Mouse (Mus musculus): ENCODE data around the gene Fam13c.

DNA sequence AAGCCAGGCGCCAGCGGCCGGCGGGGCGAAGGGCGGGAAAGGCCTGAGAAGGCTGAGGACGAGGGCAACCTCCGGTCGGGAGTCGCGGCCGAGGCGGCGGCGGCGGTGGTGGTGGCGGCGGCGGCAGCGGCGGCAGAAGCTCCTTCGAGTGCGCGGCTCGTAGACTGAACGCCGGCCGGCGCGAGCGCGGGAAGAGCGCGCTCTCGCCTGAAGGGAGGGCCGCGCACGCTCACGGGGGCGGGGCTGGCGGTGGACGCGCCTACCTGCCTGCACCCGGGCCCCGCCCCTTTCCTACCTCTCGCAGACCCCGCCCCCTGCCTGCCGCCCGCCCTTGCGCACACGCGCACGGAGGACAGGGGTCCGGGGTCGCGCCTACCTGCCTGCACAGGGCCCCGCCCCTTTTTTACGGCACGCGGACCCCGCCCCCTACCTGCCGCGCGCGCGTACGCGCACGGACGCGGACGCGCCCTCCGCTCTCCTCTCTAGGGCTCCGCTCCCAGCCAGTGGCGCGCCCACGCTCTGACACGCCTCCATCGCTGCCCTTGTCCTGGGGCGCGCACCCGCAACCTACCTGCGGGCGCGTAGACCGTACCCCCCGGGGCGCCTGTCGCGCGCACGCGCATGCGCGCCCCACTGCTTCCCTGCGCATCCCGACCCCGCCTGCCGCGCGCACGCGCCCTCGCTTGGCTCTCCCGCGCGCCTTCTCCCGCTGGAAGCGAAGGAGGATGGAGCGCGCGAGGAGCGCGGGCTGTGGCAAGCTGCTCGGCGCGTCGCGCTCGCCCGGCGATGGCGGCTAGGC is 159.0 kb downstream of the Fam13c start:
- TF ChIP-seq CTCF (conservative IDR thresholded peaks at IDR 0.05; ENCODE audit: low read length) (no peak), POU5F1 (IDR thresholded peaks at IDR 0.05; ENCODE audit: borderline replicate concordance, low read length) (no peak)

Measured in E14TG2a.4 (cell line).